Mouse (Mus musculus) midbrain, embryonic 16.5 days (tissue): ENCODE results near the gene Dcaf8. TPM values are rescaled to one million over a fixed set of nuclear protein-coding genes. Genes with fewer than 3 reads are reported as not detected.

Experiments used
- ATAC-seq: fragments of 200-750 bp; cut with Nextera tagmentation; 2 replicates; pipeline ENCODE4 v1.8.0; 2017; ENCODE audit warnings: moderate TSS enrichment
- H3K27ac ChIP-seq: fragments of 300-500 bp; sonication (generic); 2 replicates; pipeline ENCODE4 v1.5.1; 2014; ENCODE audit warnings: mild to moderate bottlenecking, low read length, mixed read lengths
- H3K27me3 ChIP-seq: fragments of 300-500 bp; sonication (generic); 2 replicates; pipeline ENCODE4 v1.6.1; 2014; ENCODE audit warnings: low read depth, low read length, mixed read lengths; ENCODE audit not compliant: control insufficient read depth, insufficient read depth
- H3K36me3 ChIP-seq: fragments of 300-500 bp; sonication (generic); 2 replicates; pipeline ENCODE4 v1.6.1; 2014; ENCODE audit warnings: mild to moderate bottlenecking, low read length, moderate library complexity, mixed read lengths; ENCODE audit not compliant: control insufficient read depth, insufficient read depth
- H3K4me1 ChIP-seq: fragments of 300-500 bp; sonication (generic); 2 replicates; pipeline ENCODE4 v1.6.1; 2014; ENCODE audit warnings: mild to moderate bottlenecking, low read length, mixed read lengths; ENCODE audit not compliant: control insufficient read depth, insufficient read depth
- H3K4me2 ChIP-seq: fragments of 300-500 bp; sonication (generic); 2 replicates; pipeline ENCODE4 v1.6.1; 2014; ENCODE audit warnings: mild to moderate bottlenecking, low read length, mixed read lengths
- H3K4me3 ChIP-seq: fragments of 300-500 bp; sonication (generic); 2 replicates; pipeline ENCODE4 v1.5.1; 2014; ENCODE audit warnings: low read depth, mild to moderate bottlenecking, low read length, moderate library complexity, mixed read lengths
- H3K9ac ChIP-seq: fragments of 300-500 bp; sonication (generic); 2 replicates; pipeline ENCODE4 v1.6.1; 2014; ENCODE audit warnings: low read depth, low read length, mixed read lengths
- H3K9me3 ChIP-seq: fragments of 300-500 bp; sonication (generic); replicated peaks from 2 replicates; pipeline ENCODE4 v1.6.1; 2014; ENCODE audit warnings: mild to moderate bottlenecking, low read length, mixed read lengths; ENCODE audit not compliant: control insufficient read depth, poor library complexity, severe bottlenecking
- WGBS: fragments of 180-500 bp; shearing (Covaris S2); extraction: QIAGEN DNeasy Blood & Tissue Kit; methylation state at CpG from one replicate; pipeline ENCODE4 v1.1.7; 2014; 5-methylcytosine and 5-hydroxymethylcytosine counted together
- polyA plus RNA-seq: library from polyadenylated mRNA; unstranded; fragments of >200 nt; fragmentation: Nextera tagmentation; extraction: Ambion mirVana; gene quantifications from 2 replicates; pipeline ENCODE4 v1.2.1, GENCODE M21; 2015

Gene Dcaf8
- 84.7 and 84.9 TPM in 2 replicates for polyA plus RNA-seq

DNA sequence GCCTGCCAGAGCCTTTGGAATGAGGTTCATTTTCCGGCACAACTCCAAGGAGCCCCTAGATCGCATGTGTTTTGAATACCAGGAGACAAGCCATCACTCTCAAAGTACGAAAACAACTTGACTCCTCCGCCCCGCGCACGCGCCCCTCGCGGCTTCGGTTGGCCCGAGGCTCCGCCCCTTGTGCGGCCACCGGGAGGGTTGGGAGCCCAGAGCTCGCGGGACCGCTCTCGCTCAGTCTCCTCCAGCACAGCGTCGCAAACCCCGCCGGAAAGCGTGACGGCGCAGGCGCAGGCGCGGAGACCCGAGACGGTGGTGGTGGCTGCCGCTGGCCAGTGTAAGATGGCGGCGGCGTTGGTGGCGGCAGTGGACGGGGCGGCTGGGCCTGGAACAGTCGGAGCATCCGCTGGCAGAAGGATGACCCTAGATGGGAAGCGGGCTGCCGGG lies at the start of gene Dcaf8:
Gene Dcaf8 (plus strand): TSS at position 250 of the 444 bp plus-strand sequence.
- peak; percentile 99 for ATAC-seq
- Histone ChIP-seq H3K27ac (peak within 1 kb of the TSS; percentile 92), H3K9me3 (no peaks in the 10 kb centered on the region), H3K36me3 (0 out of 2 replicates have a peak, but pooled peaks cover 2% of the 10 kb centered on the region), H3K4me2 (peak within 1 kb of the TSS; percentile 92), H3K27me3 (no peaks in the 10 kb centered on the region), H3K9ac (peak within 1 kb of the TSS; percentile 99), H3K4me3 (peak within 1 kb of the TSS; percentile 91), H3K4me1 (peaks cover 23% of the 10 kb centered on the region)
- 0% methylated on average over 42 of the region's 42 CpGs for WGBS

DNA sequence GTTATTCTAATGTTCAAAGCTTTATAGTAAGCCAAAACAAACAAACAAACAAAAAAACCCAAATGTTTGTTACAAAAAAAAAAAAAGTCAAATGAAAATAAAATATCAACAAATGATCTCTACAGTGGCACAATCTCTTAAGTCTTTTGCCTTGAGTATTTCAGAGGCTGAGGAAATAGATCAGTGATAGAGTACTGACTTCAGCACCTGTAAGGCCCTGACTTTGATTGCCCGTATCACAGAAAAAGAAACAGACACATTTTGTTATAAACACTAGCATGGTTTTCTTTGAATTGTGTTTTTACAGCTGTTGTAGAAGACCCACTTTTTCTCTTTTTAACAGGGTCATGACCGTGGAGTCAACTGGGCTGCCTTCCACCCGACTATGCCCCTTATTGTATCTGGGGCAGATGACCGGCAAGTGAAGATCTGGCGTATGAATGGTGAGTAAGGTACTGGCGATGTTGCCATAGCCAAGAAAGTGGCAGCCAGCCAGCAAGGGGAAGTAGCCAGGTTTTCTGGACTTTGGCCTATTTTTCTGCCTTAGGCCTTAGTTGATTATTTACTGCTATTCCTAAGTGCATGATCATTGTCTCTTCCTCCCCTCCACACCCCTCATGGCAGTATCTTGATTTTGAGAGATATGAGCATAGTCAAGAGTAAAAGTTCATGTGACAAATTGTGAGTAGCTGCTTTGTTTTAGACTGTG lies 48.4 kb upstream of the Dcaf8 start:
- no peak for ATAC-seq
- Histone ChIP-seq H3K9ac (no peak overlapping the region), H3K36me3 (peaks cover 36% of the 10 kb centered on the region), H3K27me3 (no peaks in the 10 kb centered on the region), H3K9me3 (no peaks in the 10 kb centered on the region), H3K4me2 (no peak overlapping the region), H3K4me3 (no peak overlapping the region), H3K4me1 (no peaks in the 10 kb centered on the region), H3K27ac (no peak overlapping the region)
- WGBS = 88% methylated on average over 6 of the region's 6 CpGs

DNA sequence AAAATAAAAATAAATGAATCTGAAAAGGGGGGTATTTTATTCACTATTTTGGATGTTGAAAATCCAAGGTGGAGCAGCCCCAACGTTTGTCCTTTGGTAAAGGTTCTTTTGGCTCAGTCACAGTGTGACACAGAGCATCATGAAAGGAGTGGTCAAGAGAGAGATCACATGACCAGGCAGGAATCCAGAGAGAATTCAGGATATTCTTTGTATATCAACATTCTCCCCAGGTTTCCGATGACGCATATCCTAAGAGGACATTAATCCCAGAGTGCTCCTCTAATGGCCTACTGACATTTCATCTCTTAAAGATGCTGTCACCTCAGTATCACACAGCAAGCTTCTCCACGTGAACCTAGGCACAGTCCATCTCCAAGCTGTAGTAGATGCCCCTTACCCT lies 44.3 kb upstream of the Dcaf8 start:
- Histone ChIP-seq H3K4me1 (no peaks in the 10 kb centered on the region), H3K27me3 (no peaks in the 10 kb centered on the region), H3K4me3 (no peak overlapping the region), H3K9me3 (no peaks in the 10 kb centered on the region), H3K36me3 (peaks cover 54% of the 10 kb centered on the region), H3K27ac (no peak overlapping the region), H3K9ac (no peak overlapping the region), H3K4me2 (no peak overlapping the region)
- WGBS = 96% methylated on average over 4 of the region's 4 CpGs
- ATAC-seq = no peak

DNA sequence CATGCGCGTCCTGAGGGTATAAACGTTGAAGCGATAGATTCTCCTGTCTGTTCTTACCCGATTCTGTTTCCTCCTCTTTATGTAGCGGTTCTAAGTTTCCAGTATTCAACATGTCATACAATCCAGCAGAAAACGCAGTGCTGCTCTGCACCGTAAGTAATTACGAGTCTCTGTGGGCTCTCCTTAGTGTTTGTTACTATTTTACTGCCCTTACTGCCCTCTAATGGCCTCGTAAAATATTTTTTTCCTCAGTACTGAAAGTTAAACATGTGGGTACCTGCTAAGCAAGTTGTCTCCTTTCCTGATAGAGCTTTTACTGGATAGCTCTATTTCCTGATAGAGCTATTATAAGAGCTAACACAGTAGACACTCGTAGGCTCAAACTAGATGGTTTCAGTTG lies 42.8 kb upstream of the Dcaf8 start:
- Histone ChIP-seq H3K4me1 (no peaks in the 10 kb centered on the region), H3K36me3 (peaks cover 60% of the 10 kb centered on the region), H3K4me2 (no peak overlapping the region), H3K9ac (no peak overlapping the region), H3K4me3 (no peak overlapping the region), H3K27me3 (no peaks in the 10 kb centered on the region), H3K9me3 (no peaks in the 10 kb centered on the region), H3K27ac (no peak overlapping the region)
- no peak for ATAC-seq
- 78% methylated on average over 11 of the region's 11 CpGs for WGBS

DNA sequence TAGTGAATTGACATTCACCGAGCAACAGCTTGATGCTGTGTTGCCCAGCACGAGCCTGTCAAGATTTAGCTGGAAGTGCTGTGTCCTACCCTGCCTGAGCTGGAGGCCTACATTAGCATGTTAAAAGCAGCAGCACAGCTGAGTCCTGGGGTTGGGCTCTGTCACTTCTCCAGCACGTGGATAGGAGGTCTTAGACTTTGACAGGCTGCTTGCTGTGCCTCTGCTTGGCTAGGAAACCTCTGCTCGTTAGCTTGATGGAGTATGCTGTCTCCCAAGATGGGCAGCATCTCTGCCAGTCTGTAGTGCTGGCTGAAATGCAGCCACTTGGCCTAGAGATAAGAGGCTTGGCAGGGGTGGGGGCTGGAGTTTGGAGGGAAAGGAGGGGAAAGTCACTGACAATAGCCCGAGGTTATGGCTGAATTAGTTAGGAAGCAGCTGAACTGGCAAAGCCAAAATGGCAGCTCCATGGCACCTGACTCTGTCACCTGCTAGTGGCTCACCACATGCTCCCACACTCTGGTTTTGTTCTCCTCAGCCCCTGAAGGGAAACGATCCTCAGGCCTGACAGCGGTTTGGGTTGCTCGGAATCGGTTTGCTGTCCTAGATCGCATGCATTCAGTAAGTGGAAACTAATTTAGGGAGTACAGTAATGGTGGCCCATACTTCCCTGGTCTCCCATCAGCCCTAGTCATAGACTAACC lies 40.0 kb upstream of the Dcaf8 start:
- ATAC-seq = peak; percentile 77
- H3K4me2 ChIP-seq = no peak overlapping the region
- 63% methylated on average over 10 of the region's 10 CpGs for WGBS
- H3K36me3 ChIP-seq = peaks cover 65% of the 10 kb centered on the region
- no peaks in the 10 kb centered on the region for H3K27me3 ChIP-seq
- H3K9ac ChIP-seq = no peak overlapping the region
- H3K4me3 ChIP-seq = no peak overlapping the region
- no peaks in the 10 kb centered on the region for H3K9me3 ChIP-seq
- no peaks in the 10 kb centered on the region for H3K4me1 ChIP-seq
- H3K27ac ChIP-seq = no peak overlapping the region

DNA sequence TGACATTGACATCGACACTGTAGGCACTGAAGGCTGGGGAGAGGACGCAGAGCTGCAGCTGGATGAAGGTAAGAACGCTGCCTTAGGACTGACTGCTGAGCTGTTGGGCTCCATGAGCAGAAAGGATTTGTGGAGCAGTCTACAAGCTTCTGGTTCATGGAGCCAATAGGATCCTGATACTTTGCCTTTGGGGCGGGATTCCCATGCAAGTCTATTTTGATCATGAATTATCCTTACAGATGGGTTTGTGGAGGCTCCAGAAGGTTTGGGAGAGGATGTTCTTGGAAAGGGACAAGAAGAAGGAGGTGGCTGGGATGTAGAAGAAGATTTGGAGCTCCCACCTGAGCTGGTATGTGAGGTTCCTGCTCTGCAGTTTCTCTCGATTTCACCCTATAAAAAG lies 30.9 kb upstream of the Dcaf8 start:
- WGBS = 95% methylated on average over 5 of the region's 5 CpGs
- no peaks in the 10 kb centered on the region for H3K4me1 ChIP-seq

DNA sequence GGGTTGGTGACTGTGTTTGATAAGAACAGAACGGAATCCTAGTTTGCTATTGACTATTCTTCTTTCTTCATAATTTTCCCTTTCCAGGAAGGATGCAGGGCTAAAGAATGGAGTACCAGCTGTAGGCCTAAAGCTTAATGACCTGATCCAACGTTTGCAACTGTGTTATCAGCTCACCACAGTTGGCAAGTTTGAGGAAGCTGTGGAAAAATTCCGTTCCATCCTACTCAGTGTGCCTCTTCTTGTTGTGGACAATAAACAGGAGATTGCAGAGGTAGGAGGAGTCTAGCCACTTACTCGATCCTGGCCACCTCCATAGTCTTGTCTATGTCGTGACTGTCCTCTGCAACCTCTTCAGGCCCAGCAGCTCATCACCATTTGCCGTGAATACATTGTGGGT lies 28.8 kb upstream of the Dcaf8 start:
- ATAC-seq = no peak
- Histone ChIP-seq H3K4me3 (no peak overlapping the region), H3K27me3 (no peaks in the 10 kb centered on the region), H3K4me2 (no peak overlapping the region), H3K9ac (no peak overlapping the region), H3K27ac (no peak overlapping the region), H3K4me1 (no peaks in the 10 kb centered on the region), H3K36me3 (peaks cover 72% of the 10 kb centered on the region), H3K9me3 (no peaks in the 10 kb centered on the region)
- WGBS = 87% methylated on average over 6 of the region's 6 CpGs

More for the DNA sequence above, 30.9 kb upstream of the Dcaf8 start:
- H3K27me3 ChIP-seq = no peaks in the 10 kb centered on the region
- H3K4me2 ChIP-seq = no peak overlapping the region
- no peak overlapping the region for H3K27ac ChIP-seq
- H3K9me3 ChIP-seq = no peaks in the 10 kb centered on the region
- ATAC-seq = no peak
- H3K9ac ChIP-seq = no peak overlapping the region
- peaks cover 81% of the 10 kb centered on the region for H3K36me3 ChIP-seq
- no peak overlapping the region for H3K4me3 ChIP-seq

DNA sequence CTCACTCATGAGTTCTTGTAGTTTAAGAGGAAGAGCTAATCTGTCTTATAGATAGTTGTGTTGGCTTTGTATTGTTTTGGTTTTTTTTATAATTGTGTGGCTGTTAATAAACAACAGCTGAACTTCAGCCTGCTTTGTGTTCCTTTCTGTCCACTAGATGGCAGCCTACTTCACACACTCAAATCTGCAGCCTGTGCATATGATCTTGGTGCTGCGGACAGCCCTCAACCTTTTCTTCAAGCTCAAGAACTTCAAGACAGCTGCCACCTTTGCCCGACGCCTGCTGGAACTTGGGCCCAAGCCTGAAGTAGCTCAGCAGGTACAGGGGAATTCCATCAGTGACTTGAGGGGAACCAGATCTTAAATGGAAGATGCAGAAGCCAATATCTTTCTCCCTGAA lies 28.2 kb upstream of the Dcaf8 start:
- 0 out of 2 replicates have a peak, but pooled peaks have one; percentile 55 for ATAC-seq
- WGBS = 44% methylated on average over 3 of the region's 3 CpGs

DNA sequence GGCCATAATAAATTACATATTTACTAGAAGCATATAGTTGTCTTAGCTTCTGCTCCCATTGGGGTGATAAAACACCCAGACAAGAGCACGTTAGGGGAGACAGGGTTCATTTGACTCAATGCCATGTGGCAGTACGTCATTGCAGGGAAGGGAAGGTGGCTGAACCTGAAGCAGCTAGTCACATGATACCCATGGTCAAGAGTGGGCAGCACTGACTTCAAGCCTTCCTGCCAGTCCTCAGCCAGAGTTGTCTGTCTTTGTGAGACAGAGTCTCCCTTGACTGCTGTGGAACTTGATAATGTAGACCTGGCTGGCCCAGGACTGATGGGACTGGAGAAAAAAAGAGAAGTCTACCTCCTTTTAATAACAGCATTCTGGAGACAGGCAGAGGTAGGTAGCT lies 25.2 kb upstream of the Dcaf8 start:
- Histone ChIP-seq H3K4me2 (no peak overlapping the region), H3K4me1 (peaks cover 9% of the 10 kb centered on the region), H3K9ac (no peak overlapping the region), H3K9me3 (no peaks in the 10 kb centered on the region), H3K27me3 (no peaks in the 10 kb centered on the region), H3K36me3 (peaks cover 44% of the 10 kb centered on the region), H3K4me3 (no peak overlapping the region), H3K27ac (no peak overlapping the region)
- WGBS = 87% methylated on average over 2 of the region's 2 CpGs
- no peak for ATAC-seq

More for the DNA sequence above, 28.2 kb upstream of the Dcaf8 start:
- Histone ChIP-seq H3K9me3 (no peaks in the 10 kb centered on the region), H3K4me2 (no peak overlapping the region), H3K4me3 (no peak overlapping the region), H3K27me3 (no peaks in the 10 kb centered on the region), H3K27ac (no peak overlapping the region), H3K36me3 (peaks cover 70% of the 10 kb centered on the region), H3K4me1 (no peaks in the 10 kb centered on the region), H3K9ac (no peak overlapping the region)
